Mouse (Mus musculus) lung, postnatal 36 days (tissue): ENCODE data around the gene Batf2.
"Not testable (repeated sequence)": the region's sequence is repeated elsewhere in the genome, so short reads cannot be mapped to it uniquely, and the experiment has no call there.

ENCODE experiments used
- DNase-seq: peaks from one replicate; pipeline ENCODE4 v3.0.0; 2022; ENCODE audit warnings: mixed read lengths

The Batf2 gene

DNA sequence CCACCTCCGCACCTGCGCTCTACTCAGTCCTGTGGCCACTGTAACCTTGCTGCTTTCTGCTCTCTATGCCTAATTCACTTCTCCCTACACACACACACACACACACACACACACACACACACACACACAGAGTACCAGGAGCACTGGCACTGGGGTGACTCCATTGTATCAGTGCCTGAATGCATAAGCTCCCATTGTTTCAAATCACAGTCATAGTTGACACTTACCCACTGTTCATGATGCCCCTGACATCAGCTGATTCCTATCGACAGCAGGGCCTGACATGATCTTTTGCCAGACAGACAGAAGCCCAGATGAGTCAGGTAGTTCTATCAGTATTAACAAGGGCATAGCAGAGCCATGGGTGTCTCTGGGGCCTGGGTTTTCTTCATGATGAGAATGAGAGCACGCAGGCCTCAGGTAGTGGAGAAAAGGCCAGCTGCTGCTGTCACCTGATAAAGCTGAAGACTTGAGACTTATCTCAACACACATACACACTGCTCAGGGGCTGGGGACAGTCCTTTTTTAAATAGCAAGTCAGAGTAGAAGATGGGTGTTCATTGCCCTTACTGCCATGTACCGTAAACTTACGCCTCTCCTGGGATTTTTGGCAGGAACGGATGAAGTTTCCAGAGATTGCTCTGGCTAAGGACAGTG, 8.5 kb upstream of the Batf2 start:
- DNase-seq: no peak

DNA sequence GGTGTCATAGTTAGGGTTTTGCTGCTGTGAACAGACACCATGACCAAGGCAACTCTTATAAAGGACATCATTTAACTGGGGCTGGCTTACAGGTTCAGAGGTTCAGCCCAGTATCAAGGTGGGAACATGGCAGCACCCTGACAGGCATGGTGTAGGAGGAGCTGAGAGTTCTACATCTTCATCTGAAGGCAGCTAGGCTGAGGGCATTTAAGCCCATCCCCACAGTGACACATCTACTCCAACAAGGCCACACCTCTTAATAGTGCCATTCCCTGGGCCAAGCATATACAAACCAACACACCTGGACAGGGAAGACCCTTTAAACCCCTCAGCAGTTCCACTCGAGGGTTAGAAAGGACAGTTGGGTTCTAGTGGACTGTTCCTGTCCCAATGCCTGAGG, 7.6 kb upstream of the Batf2 start:
- DNase-seq: not testable (repeated sequence)

DNA sequence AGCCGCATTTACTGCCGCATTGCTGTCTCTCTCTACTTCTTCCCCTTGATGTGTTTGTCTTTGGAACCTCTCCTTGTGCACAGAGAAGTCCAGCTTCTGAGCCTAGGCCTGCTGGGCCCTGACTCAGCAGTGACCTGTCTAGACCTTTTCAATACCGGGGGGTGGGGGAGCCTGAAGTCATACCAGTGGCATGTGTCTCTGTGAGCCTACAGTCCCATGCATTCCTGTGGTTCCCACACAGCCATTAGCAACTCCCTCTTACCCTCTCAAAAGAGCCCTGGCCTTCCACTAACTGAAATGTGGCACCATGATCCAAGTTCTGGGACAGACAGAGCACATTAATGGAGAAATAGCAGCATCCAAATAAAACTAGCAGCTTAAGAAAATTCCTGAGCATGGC, 4.4 kb upstream of the Batf2 start:
- DNase-seq: no peak

DNA sequence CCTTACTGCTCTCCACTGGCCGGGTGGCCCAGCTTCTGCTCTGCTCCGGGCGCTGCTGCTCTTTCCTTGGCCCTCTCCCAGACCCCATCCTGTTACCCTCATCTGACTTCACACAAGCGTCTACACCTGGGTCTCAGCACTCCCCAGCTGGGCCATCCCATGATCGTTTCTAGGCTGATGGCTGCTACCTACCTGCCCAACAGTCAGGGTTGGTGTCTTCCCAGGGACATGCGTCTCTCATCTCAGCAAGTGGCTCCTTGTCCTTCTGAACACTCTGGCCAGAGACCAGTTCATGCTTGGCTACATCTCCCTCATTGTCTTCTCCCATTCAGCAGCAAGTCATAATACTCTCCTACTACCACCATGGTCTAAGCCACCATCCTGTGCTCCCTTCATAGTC, 1.1 kb upstream of the Batf2 start:
- DNase-seq: no peak

DNA sequence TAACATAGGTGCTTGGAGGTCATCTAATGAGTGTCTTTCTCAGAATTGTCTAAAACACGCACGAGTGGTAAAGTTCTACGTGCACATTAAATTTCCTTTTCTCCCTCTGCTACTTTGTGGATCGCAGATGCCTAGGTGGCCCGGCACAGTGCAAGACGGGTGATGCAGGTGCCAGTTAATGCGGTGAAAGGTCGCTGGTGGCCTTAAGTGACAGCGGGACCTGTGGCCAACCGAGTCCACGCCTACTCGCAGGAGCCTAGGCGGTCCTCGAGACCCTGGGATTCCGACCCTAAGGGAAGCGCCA, 457 bp upstream of the Batf2 start:
- no peak for DNase-seq

DNA sequence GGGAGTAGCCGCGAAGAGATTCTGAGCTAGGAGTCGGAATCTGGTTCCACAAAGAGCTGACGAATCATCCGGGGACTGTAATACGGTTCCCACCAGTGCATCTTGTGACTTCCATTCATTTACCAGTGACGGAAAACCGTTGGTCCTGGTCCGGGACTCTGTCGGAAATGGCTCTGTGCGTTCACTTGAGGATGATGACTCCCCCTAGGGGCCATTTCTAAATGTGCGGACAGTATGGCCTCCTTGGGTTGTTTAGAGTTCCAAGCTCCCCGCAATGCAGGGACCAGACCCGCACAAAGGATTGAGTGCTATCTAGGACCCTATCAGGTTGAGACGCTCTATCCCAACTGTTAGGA, 589 bp downstream of the Batf2 start, which contains the start of gene Arl2:
Gene Arl2 (minus strand): TSS at position 155 of the 356 bp plus-strand sequence.
- DNase-seq: peak; percentile 95

DNA sequence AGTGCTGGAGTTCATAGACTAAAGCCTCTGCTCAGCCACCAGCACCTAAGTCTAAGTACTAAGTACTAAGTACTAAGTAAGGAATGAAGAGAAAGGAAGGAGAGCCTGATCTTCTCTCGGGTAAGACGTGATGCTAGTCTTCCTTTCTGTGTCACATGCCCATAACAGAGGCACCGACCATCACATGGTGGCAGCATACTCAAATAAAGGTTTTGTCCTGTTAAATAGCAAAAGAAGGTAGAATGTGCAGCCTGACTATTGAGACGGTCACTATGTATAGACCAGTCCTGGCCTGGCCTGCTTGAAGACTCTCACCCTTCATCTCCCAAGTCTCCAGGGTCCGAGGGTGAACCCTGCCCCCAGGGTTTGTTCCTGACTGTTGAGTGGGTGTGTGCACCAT, 4.1 kb downstream of the Batf2 start:
- DNase-seq: no peak

DNA sequence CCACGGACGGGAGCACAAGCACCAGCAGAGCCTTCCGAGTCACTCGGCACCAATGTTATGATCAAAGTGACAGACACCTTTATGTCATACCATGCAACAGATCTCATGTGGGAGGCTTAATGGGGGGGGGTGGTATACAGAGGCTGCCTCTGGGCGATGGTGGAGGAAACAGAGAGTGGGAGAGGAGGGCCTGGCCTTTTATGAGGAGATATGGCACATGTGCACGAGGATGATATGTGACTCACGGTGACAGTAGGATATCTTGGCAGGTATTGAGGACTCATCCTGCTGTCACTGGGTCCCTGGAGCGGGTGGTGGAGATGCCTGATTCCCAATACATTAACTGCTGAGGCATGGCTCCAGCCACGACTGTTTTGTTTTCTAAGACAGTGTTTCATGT, 14.4 kb downstream of the Batf2 start:
- DNase-seq: no peak

DNA sequence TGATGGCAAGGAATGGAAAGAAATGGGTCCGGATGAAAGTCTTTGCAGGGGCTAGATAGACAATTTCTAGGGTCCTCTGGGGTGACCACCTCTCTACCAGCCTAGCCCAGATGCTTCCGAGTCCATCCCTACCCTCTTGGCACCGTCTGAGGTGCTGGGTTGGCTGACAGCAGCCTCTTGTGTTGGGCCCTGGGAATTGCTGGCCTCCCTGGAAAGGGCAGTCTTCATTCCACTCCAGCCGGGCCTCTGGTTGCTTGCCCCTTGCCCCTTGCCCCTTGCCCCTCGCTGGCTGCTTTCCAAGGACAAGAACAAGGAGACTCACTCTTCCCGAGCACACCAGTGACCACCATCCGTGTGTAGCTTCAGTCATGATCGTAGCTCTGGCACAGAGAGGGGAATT, 15.6 kb downstream of the Batf2 start:
- DNase-seq: no peak

DNA sequence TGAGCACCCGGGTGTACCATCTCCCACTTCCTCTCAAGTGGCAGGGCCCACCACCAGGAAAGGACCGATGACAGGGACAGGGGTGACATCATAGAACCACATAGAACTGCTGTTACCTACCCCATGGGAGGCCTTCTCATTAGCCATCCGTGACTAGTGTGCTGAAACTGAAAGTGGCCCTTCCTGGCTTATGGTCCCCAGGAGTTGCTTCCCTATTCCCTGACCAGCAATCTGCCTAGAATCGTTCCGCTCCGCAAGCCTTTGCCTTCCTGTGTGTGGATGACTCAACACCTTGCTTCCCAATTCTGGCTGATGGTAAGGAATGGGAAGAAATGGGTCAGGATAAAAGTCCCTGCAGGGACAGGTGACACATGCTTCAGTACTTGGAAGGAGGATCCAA, 16.4 kb downstream of the Batf2 start:
- no peak for DNase-seq

DNA sequence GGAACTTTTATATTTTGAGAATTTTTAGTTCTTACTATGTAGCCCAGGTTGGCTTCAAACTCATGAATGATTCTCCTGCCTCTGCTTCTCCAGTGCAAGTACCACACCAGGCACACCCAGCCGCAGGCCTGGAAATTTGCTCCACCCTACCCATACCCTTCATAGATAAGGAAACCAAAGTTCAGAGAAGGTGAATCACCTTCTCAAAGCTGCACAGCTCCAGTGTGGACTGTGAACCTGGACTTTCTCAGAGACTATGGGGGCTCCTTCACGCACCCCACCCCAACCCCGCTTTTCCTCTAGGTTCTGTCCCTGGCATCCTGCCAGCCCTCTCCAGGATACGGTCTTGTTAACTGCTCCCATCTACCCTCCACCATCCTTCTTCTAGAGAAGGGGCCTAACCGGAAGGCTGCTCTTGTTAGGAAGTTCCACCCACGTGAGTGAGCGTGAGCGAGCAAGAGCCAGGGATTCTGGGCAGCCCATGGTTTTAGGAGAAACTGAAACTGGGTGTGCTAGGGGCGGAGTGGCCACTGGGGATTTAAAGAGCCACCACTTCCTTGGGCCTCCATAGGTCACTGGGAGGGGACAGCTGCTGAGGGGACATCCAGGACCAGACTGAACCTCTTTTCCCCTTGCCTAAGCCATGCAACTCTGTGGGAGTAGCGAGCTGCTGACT, 23.2 kb downstream of the Batf2 start:
- peak; percentile 81 for DNase-seq

DNA sequence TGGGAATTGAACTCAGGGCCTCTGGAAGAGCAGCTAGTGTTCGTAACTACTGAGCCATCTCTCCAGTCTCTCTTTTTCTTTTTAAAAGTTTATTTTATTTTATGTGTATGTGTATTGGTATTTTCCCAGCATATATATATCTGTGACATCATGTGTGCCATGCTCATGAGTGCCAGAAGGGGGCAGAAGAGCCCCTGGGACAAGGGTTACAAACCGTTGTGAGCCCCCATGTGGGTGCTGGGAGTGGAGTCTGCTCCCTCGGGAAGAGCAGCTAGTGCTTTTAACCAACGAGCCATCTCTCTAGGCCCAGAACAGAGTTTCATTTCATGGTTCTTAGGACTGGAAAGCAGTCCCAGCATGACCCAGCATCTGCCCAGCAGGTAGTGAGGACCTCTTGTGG, 26.0 kb downstream of the Batf2 start:
- no peak for DNase-seq

DNA sequence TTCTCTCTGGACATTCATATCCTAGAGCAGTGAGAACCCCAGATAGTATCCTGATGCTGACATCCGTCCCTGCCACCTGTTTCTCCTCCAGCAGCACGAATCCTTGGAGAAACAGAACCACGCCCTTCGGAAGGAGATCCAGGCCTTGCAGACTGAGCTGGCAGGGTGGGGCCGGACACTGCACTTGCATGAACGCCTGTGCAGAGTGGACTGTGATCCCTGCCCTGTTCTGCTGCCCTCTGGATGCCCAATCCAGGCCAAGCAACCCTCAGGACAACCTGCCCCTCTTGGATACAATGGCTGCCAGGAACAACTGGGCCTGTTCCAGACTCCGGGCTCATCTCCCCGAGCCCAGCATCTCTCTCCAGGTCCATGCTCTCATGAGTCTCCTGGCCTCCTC, 30.4 kb downstream of the Batf2 start:
- no peak for DNase-seq

DNA sequence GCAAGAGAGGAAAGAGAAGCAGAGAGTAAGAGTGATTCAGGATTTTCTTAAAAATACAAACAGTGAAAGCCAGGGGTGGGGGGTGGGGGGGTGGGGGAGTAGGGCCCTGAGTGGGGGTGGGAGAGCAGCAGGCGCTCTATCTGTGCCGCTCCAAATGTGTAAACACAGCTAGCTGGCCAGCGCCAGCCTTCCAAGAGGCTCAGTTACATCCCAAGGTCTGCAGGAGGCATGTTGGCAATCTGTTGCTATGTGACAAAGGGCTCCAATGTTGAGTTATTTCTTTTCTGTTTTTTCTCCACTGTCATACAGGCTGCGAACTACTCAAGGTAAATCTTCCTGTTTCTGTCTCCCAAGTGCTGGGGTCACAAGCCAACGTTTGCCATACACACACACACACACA, 34.0 kb downstream of the Batf2 start:
- DNase-seq: no peak

DNA sequence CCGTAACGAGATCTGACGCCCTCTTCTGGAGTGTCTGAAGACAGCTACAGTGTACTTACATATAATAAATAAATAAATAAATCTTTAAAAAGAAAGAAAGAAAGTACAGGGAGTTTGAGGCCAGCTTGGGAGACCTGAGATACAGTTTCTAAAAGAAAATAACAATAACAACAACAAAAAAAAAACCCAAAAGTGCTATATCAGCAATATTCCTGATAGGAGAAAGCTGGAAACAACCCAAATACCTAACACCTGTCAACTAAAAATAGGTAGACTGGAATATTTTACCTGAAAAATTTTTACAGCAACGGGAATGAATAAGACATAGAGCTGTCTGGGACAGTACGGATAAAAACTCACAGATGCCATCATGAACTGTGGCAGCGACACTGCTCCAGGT, 38.0 kb downstream of the Batf2 start:
- no peak for DNase-seq

DNA sequence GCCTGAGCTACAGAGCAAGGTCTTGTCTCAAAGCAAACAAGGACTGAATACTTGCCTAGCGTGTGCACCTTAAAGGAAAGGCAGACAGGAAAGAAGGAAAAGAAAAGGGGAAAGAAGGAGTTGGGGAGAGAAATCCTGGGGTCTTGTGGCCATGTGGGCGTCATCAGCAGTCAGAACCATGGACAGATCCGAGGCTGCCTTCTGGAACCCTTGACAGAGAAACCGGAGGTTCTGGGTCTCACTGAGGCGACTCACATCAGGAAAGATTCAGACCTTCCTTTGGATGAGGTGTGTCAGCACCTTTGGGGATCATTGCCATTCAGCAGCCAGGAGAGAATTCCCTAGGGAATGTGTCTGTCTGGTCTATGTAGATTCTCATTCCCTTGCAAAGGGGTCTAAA, 40.8 kb downstream of the Batf2 start:
- DNase-seq: no peak

DNA sequence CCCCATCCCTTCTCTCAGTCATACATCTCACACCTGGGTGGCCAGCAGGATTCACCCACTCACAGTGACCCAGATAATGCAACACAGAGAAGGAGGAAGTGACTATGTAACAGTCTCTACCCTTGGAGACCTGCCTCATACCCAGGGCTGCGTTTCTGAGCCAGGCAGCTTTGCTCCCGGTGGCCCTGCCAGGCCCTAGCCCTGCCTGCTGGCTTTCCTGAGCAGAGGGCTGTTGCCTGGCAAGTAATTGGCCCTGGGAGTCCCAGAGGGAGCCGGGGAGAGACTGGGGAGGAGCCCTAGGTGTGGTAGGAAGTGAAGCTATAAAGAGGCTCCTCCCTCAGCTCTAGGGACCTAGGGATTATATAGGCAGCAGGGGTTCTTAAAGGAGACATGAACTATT, 41.8 kb downstream of the Batf2 start:
- no peak for DNase-seq

DNA sequence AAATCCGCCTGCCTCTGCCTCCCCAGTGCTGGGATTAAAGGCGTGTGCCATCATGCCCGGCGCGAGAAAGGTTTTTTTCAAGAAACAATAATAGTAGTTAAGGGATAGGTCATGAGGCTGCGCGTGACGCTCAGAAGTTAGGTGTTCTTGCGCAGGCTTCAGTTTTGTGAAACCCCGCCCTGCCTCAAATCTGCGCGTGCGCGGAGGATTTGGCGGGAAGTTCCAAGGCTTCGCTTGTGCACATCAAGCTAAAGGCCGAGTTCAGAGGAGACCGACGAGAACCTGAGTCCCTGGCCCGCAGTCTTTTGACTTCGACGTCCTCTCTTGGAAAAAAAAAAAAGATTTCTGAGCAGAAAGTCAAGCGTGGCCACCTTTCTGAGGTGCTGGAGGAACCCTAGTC, 43.3 kb downstream of the Batf2 start, which contains the start of gene Majin:
Gene Majin (plus strand): TSS at position 258 of the 400 bp plus-strand sequence.
- DNase-seq: no peak

DNA sequence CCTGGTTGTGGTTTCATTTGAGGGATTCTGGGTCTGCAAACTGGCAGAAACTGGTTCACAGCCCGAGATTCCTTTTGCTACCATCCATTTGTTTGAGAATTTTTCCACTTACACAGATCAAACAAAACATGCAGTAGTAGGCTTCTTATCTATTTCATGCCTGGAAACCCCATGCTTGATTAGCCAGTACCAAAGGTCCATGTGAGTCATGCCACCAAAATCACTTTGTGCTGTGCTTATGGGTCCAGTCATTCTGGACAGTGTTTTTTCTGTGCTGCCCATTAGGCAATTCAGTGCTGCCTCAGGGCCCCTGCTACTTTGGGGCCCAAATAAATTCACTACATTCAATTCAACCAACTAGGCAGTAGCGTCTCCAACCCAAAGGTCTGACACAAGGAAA, 63.5 kb downstream of the Batf2 start:
- no peak for DNase-seq

DNA sequence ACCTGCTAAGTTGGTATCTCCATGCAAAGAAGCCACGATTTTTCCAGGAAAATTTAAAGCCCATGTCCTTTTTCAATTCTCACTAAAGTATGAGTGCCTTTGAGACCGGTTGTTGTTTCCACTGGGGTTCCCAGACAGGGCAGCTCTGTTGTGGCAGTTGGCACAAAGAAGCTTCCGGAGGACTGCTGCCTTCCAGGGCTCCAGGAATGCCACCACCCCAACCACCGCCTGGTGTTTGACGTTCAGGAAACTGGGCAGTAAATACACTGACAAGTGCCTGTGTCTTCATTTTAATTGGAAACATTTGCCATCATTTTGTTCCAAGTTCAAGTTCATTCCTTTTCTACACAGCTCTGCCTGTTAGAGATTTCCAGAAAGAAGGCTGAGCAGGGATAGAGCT, 65.9 kb downstream of the Batf2 start:
- peak; percentile 75 for DNase-seq

DNA sequence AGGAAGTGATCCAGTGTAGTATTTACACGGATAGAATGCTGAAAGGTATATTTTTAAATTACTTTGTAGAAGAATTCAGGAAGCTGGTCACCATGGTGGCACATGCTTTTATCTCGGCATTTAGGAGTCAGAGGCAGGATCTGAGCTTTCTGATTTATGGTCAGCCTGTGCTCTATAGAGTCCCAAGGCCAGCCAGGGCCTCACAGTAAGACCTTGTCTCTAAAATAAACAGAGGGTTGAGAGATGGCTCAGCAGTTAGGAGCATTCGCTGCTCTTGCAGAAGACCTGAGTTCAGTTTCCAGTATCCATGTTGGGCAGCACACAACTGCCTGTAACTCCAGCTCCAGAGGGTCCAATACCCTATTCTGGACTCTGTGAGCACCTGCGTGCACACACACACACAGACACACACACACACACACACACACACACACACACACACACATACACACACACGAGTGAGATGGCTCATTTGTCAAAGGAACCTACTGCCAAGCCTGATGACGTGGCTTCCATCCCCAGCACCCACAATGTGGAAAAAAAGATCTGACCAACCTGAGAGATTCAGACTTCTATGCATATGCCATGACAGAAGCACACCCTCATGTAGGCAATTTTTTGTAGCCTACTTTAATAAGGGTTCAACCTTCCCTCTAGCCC, 75.4 kb downstream of the Batf2 start:
- DNase-seq: no peak

DNA sequence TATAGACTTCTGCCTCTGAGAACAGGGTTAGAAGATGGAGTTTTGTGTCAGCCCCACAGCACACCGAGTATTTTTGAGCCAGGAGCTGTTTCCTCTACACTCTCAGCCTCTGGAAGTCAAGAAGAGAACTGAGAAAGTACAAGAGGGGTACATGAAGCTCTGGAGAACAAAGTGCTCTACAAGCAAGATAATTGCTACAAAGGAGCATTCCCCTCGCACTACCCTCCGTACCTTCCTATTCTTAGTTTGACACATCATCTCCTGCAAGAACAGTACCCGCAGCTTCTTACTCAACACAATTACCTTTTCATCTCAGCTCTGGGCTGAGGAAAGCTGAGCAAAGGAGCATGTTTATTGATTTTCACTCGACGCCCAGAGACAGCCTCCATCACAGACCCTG, 77.8 kb downstream of the Batf2 start:
- no peak for DNase-seq
